Mouse (Mus musculus) thymus, adult 2 months (tissue): ENCODE results near the gene H3f3a.

Source experiments
- CTCF ChIP-seq: fragments of 200-500 bp; IDR thresholded peaks from 2 replicates; pipeline ENCODE4 v1.5.1; 2012; ENCODE audit warnings: mild to moderate bottlenecking, control low read depth, low read length, moderate library complexity, borderline replicate concordance; ENCODE audit not compliant: control insufficient read depth, poor library complexity, insufficient read depth; ENCODE audit errors: extremely low read depth
- POLR2A ChIP-seq: fragments of 200-500 bp; IDR thresholded peaks from 2 replicates; pipeline ENCODE4 v1.6.1; 2012; ENCODE audit warnings: mild to moderate bottlenecking, low read length, control low read depth, moderate library complexity; ENCODE audit not compliant: control insufficient read depth, poor library complexity, insufficient read depth; ENCODE audit errors: extremely low read depth

DNA sequence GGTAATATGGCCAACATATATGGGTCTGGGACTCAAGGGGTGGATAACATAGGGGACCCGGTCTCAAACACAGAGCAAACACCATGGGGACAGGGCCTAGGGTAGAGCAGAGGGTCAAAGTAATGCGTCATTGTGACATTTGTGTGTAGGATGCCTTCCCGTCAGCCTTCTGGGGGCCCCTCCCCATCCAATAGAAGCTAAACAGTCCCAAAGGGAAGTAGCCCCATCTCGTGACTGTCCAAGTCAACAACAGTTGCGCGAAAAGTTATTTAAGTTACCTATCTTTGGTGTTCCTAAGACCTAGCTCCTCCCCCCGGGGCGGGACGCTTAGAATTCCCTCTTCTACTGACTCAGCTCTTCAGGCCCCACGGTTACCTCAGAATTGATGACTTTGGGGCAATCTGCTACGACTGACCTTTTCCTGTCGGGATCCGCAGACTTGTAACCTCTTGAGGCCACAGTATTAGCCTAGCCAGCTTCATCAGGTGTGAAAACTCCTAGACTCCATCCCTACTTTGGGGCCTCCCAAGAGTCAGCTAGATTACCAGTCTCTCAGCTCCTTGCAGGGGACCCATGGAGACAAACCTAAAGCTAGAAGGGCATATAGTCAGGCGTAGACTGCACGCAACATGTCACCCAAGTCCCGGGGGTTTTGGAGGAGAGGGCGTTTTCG is 20.2 kb downstream of the H3f3a start:
- TF ChIP-seq CTCF (no peak), POLR2A (no peak)
